Mouse (Mus musculus) CH12.LX (cell line): ENCODE results near the gene Fmn2. TPM values are rescaled to one million over a fixed set of nuclear protein-coding genes. Genes with fewer than 3 reads are reported as not detected.

Source experiments
- DNase-seq: peaks from one replicate; pipeline ENCODE4 v3.0.0-alpha.2; 2013; ENCODE audit errors: extremely low read depth
- H3K27ac ChIP-seq: 2 replicates; pipeline ENCODE4 v1.5.1; 2012; ENCODE audit warnings: low read depth, mild to moderate bottlenecking, control low read depth, moderate library complexity; ENCODE audit not compliant: insufficient read depth
- H3K27me3 ChIP-seq: replicated peaks from 2 replicates; pipeline ENCODE3; 2012; ENCODE audit warnings: inconsistent platforms
- H3K36me3 ChIP-seq, 2 experiments: replicated peaks in 1 of 2; 2 replicates each; pipeline versions ENCODE3 to v1.6.1; 2012; ENCODE audit warnings: inconsistent platforms in 1 of 2, low read length in 1 of 2, mild to moderate bottlenecking in 1 of 2, mixed read lengths in 1 of 2, moderate library complexity in 1 of 2; ENCODE audit not compliant: control insufficient read depth in 1 of 2, insufficient read depth in 1 of 2
- H3K4me1 ChIP-seq, 2 experiments: 2 replicates each; pipeline ENCODE4 v1.6.1; 2012; ENCODE audit warnings: inconsistent platforms in 1 of 2, moderate library complexity in 1 of 2; ENCODE audit not compliant: insufficient read depth in 2 of 2, control insufficient read depth in 1 of 2
- H3K4me2 ChIP-seq: 2 replicates; pipeline ENCODE4 v1.6.1; 2012; ENCODE audit warnings: low read depth, mild to moderate bottlenecking, control low read depth; ENCODE audit not compliant: poor library complexity, insufficient read depth, severe bottlenecking
- H3K4me3 ChIP-seq, 3 experiments: fragments of 150-350 bp in 1 of 3; sonication (generic) in 1 of 3; replicated peaks in 1 of 3; 2 replicates each; pipeline versions ENCODE3 to v1.5.1; 2011 to 2012; ENCODE audit warnings: low read depth in 2 of 3, low read length in 2 of 3, mild to moderate bottlenecking in 2 of 3, moderate library complexity in 2 of 3, control low read depth in 1 of 3, improper control_type of control experiment in 1 of 3, inconsistent platforms in 1 of 3, mixed read lengths in 1 of 3; ENCODE audit not compliant: poor library complexity in 1 of 3
- H3K79me2 ChIP-seq: replicated peaks from 2 replicates; pipeline ENCODE4 v1.6.1; 2012; ENCODE audit warnings: mild to moderate bottlenecking, moderate library complexity; ENCODE audit not compliant: control insufficient read depth, poor library complexity, insufficient read depth, severe bottlenecking; ENCODE audit errors: extremely low read depth
- H3K9ac ChIP-seq: 2 replicates; pipeline ENCODE4 v1.6.1; 2012; ENCODE audit warnings: low read depth, mild to moderate bottlenecking, control low read depth, moderate library complexity; ENCODE audit not compliant: insufficient read depth
- H3K9me3 ChIP-seq: replicated peaks from 2 replicates; pipeline ENCODE3; 2012; ENCODE audit warnings: low read length, inconsistent platforms, mixed read lengths
- BHLHE40 ChIP-seq: IDR thresholded peaks from 2 replicates; pipeline ENCODE4 v1.6.1; 2011; ENCODE audit warnings: mild to moderate bottlenecking, low read depth, low read length, improper control_type of control experiment
- CHD1 ChIP-seq: IDR thresholded peaks from 2 replicates; pipeline ENCODE4 v1.6.1; 2012; ENCODE audit warnings: low read depth, low read length, improper control_type of control experiment, inconsistent platforms
- CHD2 ChIP-seq: IDR thresholded peaks from 2 replicates; pipeline ENCODE4 v1.6.1; 2011; ENCODE audit warnings: low read length, improper control_type of control experiment
- CTCF ChIP-seq, 2 experiments: IDR thresholded peaks in 1 of 2; conservative IDR thresholded peaks in 1 of 2; 2 replicates each; pipeline ENCODE4 v1.5.1; 2011 to 2012; ENCODE audit warnings: low read depth in 2 of 2, low read length in 2 of 2, improper control_type of control experiment in 1 of 2, inconsistent platforms in 1 of 2, mild to moderate bottlenecking in 1 of 2, moderate library complexity in 1 of 2
- ETS1 ChIP-seq: conservative IDR thresholded peaks from 2 replicates; pipeline ENCODE4 v1.6.1; 2012; ENCODE audit warnings: low read depth, mild to moderate bottlenecking, inconsistent platforms, low read length, improper control_type of control experiment, moderate library complexity
- GABPA ChIP-seq: IDR thresholded peaks from 2 replicates; pipeline ENCODE4 v1.6.1; 2012; ENCODE audit warnings: low read depth, low read length, improper control_type of control experiment, inconsistent platforms; ENCODE audit not compliant: insufficient replicate concordance
- JUND ChIP-seq: conservative IDR thresholded peaks from 2 replicates; pipeline ENCODE4 v1.6.1; 2011; ENCODE audit warnings: low read depth, low read length, improper control_type of control experiment
- MAFK ChIP-seq: IDR thresholded peaks from 2 replicates; pipeline ENCODE4 v1.6.1; 2011; ENCODE audit warnings: low read length, improper control_type of control experiment; ENCODE audit not compliant: insufficient replicate concordance
- MAZ ChIP-seq: IDR thresholded peaks from 2 replicates; pipeline ENCODE4 v1.6.1; 2012; ENCODE audit warnings: low read depth, mild to moderate bottlenecking, inconsistent platforms, low read length, improper control_type of control experiment, moderate library complexity
- MXI1 ChIP-seq: IDR thresholded peaks from 2 replicates; pipeline ENCODE4 v1.6.1; 2011; ENCODE audit warnings: mild to moderate bottlenecking, low read depth, low read length, improper control_type of control experiment
- MYC ChIP-seq: IDR thresholded peaks from 2 replicates; pipeline ENCODE4 v1.6.1; 2011; ENCODE audit warnings: low read depth, mild to moderate bottlenecking, improper control_type of control experiment, low read length
- NELFE ChIP-seq: IDR thresholded peaks from 2 replicates; pipeline ENCODE4 v1.6.1; 2011; ENCODE audit warnings: low read depth, low read length, improper control_type of control experiment
- NRF1 ChIP-seq: IDR thresholded peaks from 2 replicates; pipeline ENCODE4 v1.6.1; 2014; ENCODE audit warnings: low read depth, mild to moderate bottlenecking, inconsistent platforms, low read length, improper control_type of control experiment, moderate library complexity
- PAX5 ChIP-seq: IDR thresholded peaks from 2 replicates; pipeline ENCODE4 v1.6.1; 2012; ENCODE audit warnings: low read length, inconsistent platforms, mixed read lengths
- POLR2A ChIP-seq: IDR thresholded peaks from 2 replicates; pipeline ENCODE4 v1.6.1; 2011; ENCODE audit warnings: low read depth, mild to moderate bottlenecking, improper control_type of control experiment, low read length
- RAD21 ChIP-seq: IDR thresholded peaks from 2 replicates; pipeline ENCODE4 v1.6.1; 2011; ENCODE audit warnings: low read depth, mild to moderate bottlenecking, low read length, improper control_type of control experiment, moderate library complexity
- RCOR1 ChIP-seq: conservative IDR thresholded peaks from 2 replicates; pipeline ENCODE4 v1.6.1; 2012; ENCODE audit warnings: low read depth, mild to moderate bottlenecking, inconsistent platforms, low read length, improper control_type of control experiment
- SIN3A ChIP-seq: IDR thresholded peaks from 2 replicates; pipeline ENCODE4 v1.6.1; 2012; ENCODE audit warnings: low read length, improper control_type of control experiment, inconsistent platforms
- SMC3 ChIP-seq: IDR thresholded peaks from 2 replicates; pipeline ENCODE4 v1.6.1; 2011; ENCODE audit warnings: low read depth, low read length, improper control_type of control experiment
- TCF12 ChIP-seq: IDR thresholded peaks from 2 replicates; pipeline ENCODE4 v1.6.1; 2014; ENCODE audit warnings: low read depth, mild to moderate bottlenecking, inconsistent platforms, low read length, improper control_type of control experiment
- UBTF ChIP-seq: IDR thresholded peaks from 2 replicates; pipeline ENCODE4 v1.6.1; 2012; ENCODE audit warnings: low read depth, mild to moderate bottlenecking, inconsistent platforms, low read length, improper control_type of control experiment, moderate library complexity
- ZC3H11A ChIP-seq: IDR thresholded peaks from 2 replicates; pipeline ENCODE4 v1.6.1; 2012; ENCODE audit warnings: low read depth, mild to moderate bottlenecking, inconsistent platforms, low read length, improper control_type of control experiment
- dilution Hi-C: fragments of 300-500 bp; cut with MboI; formaldehyde crosslinking; loops from 2 replicates; pipeline ENCODE4 v1.14.3; 2020; ENCODE audit warnings: low sequenced_read_pairs; ENCODE audit not compliant: extremely low pct_unique_long_range_greater_than_20kb, extremely low pct_ligation_motif_present
- in situ Hi-C: fragments of 300-500 bp; cut with MboI; formaldehyde crosslinking; loops from 3 replicates; pipeline ENCODE4 v1.14.3; 2019; ENCODE audit warnings: low sequenced_read_pairs, low pct_ligation_motif_present, low pct_unique_long_range_greater_than_20kb, mixed read lengths
- polyA plus RNA-seq: library from polyadenylated mRNA; unstranded; fragments of >175 nt; gene quantifications from 2 replicates; pipeline ENCODE4 v1.2.1, GENCODE M21; 2012; ENCODE audit warnings: low read depth; ENCODE audit not compliant: insufficient read length
- total RNA-seq, 2 experiments: library from RNA; depleted of rRNA; stranded (reverse); fragments of 300-350 nt in 1 of 2; fragments of >200 nt in 1 of 2; gene quantifications; 2 replicates each; pipeline ENCODE4 v1.2.3; 2012 to 2014

Gene Fmn2
- total and polyA plus RNA-seq, 3 experiments = 0.25 to 1.6 (median 0.51) TPM

DNA sequence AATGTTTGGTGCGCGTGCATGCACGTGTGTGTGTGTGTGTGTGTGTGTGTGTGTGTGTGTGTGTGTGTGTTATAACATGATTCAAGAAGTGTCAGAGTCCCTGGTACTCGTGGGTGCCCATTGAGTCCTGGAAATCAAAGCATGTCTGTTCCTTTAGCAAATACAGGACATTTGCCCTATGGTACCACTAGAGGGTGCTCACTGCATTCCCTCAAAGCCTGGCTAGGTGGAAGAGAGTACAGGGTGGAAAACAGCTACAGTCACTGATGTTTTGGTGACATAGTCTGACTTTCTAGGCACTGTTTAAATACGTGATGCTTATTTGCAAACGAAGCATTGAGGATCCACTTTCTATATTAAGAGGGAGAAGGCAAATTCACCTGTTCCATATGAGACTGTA is 31.9 kb upstream of the Fmn2 start:
- Histone ChIP-seq H3K9ac (no peak overlapping the region), H3K27ac (no peak overlapping the region), H3K36me3 (no peaks in the 10 kb centered on the region), H3K4me2 (no peak overlapping the region), H3K79me2 (no peaks in the 10 kb centered on the region)
- in situ Hi-C loops = loop anchor here (25.0 kb wide), 2 partner anchors 93 to 282 kb away; no protein-coding TSS in a partner anchor
- peak; percentile 65 for DNase-seq
- TF ChIP-seq CHD1 (no peak), RAD21 (peak; percentile 91), ETS1 (no peak), SMC3 (peak; percentile 55), PAX5 (no peak), TCF12 (no peak), CTCF (conservative IDR thresholded peaks at IDR 0.05 in 1 of 2, IDR thresholded peaks at IDR 0.05 in 1 of 2; ENCODE audit: low read depth in 2 of 2, low read length in 2 of 2) (peak; percentile 82 to 91), CHD2 (no peak), JUND (no peak), MXI1 (no peak), UBTF (no peak)
- TF ChIP-seq, all 38 proteins: peak for 3
- Histone ChIP-seq H3K27me3 (no peaks in the 10 kb centered on the region), H3K4me1 (no peaks in the 10 kb centered on the region), H3K4me3 (no peak overlapping the region), H3K9me3 (no peaks in the 10 kb centered on the region)
- dilution Hi-C loops = no loop called here

DNA sequence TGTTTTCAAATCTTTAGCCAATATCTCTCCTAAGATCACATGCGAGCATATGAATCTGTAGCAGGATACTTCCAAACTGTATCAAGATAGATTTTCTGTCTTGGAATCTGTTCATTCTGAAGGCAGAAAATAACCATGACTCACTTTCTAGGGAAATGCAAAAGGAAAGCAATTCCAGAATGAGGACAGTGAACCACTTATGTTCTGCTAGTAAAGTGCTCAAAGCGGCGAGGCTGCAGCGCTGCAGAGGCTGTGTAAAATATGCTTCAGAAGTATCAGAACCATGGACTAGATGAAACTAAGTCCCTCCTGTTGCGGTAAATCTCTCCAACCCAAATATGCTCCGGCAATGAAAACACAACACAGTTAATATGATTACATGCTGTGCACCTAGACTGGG is 19.1 kb upstream of the Fmn2 start:
- Histone ChIP-seq H3K4me1 (no peaks in the 10 kb centered on the region), H3K27ac (no peak overlapping the region)
- in situ Hi-C loops = no loop called here
- TF ChIP-seq MAZ (no peak), MYC (no peak), MAFK (no peak), RCOR1 (no peak), SIN3A (no peak), PAX5 (no peak), CHD1 (no peak), BHLHE40 (no peak), ZC3H11A (no peak), CTCF (conservative IDR thresholded peaks at IDR 0.05 in 1 of 2, IDR thresholded peaks at IDR 0.05 in 1 of 2; ENCODE audit: low read depth in 2 of 2, low read length in 2 of 2) (no peak), MXI1 (no peak), GABPA (no peak), NRF1 (no peak), POLR2A (no peak), NELFE (no peak), TCF12 (no peak)
- TF ChIP-seq, all 38 proteins: peak for 0
- Histone ChIP-seq H3K9ac (no peak overlapping the region), H3K4me3 (no peak overlapping the region), H3K9me3 (no peaks in the 10 kb centered on the region), H3K36me3 (no peaks in the 10 kb centered on the region), H3K79me2 (no peaks in the 10 kb centered on the region), H3K27me3 (no peaks in the 10 kb centered on the region), H3K4me2 (no peak overlapping the region)
- no peak for DNase-seq
- dilution Hi-C loops = no loop called here
